Mouse (Mus musculus): ENCODE results near the gene Zfp385c.

DNA sequence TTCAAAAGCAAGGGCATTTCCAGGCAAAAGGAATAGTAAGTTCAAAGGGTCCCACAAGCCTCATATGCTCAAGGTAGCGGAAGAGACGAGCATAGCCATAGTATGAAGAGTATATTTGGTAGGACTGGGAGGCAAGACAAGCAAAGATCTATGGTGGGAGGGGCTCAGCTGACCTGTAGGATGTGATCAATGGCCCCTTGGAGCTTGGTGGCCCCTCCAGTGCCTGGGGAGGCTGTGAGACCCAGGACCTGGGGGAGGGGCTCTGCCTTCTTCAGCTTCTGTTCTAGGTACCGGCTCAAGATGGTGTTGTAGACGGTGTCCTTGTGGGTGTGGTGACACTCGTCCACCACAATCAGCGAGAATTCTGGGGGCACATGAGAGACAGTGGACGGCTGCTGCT is 10.7 kb upstream of the Zfp385c start:
- no peak for TF ChIP-seq CTCF (IDR thresholded peaks at IDR 0.05; ENCODE audit: low read depth, low read length)
- no peak for TF ChIP-seq GATA2 (IDR thresholded peaks at IDR 0.05; ENCODE audit: borderline replicate concordance, low read depth, low read length)
- no peak for TF ChIP-seq GATA1 (IDR thresholded peaks at IDR 0.05; ENCODE audit: borderline replicate concordance, low read length)

Data from G1E (cell line).